Comparison of ENCODE assay signal across 30 mouse cellular contexts in genomic region chr10:7174480-7174879, GRCm38 (mm10). TPM values are rescaled to one million over a fixed set of nuclear protein-coding genes. Genes with fewer than 3 reads are reported as not detected.
DNase-seq lines count a peak whose midpoint lies in the region; ATAC-seq and TF ChIP-seq lines count a peak whose summit lies in the region.
"Had no signal": no experiment of that assay in that cellular context is flagged by ENCODE, and none has a peak within 500 bp of the region (broad histone marks: within the 10 kb centered on the region; RNA-seq: fewer than 3 reads in every experiment).

No protein-coding gene starts in this region.

- DNase-seq in heart, adult 11 months = no peak
- peak; percentile 23 for DNase-seq in lung, embryonic 14.5 days
- DNase-seq in lung, adult 2 months = no peak
- DNase-seq in brain, adult 2 months (ENCODE audit: low read depth, low spot score) = peak; percentile 38
- peak; percentile 27 for DNase-seq in lung, postnatal 10 days
- no peak for DNase-seq in T-cell, adult 2 months (ENCODE audit: low spot score)
- DNase-seq: adrenal gland, postnatal 25 days; cerebellum, adult 18-20 months; cerebellum, postnatal 14 days; forebrain, postnatal 0 days; gastrocnemius, postnatal 10 days; kidney, adult 11 months; kidney, postnatal 36 days; left cerebral cortex, postnatal 4 days; liver, postnatal 0 days; right cerebral cortex, adult 18-20 months; spleen, adult 18-20 months had no signal

- TF ChIP-seq POLR2A in lung, adult 2 months (IDR thresholded peaks at IDR 0.05; ENCODE audit: borderline replicate concordance, extremely low read depth, low read depth, low read length) = no peak

- H3K4me3 ChIP-seq in heart, embryonic 15.5 days = no peak overlapping the region
- H3K4me3 ChIP-seq in lung, embryonic 14.5 days (ENCODE audit: low read depth, low read length) = no peak overlapping the region
- no peak overlapping the region for H3K4me3 ChIP-seq in lung, adult 2 months (replicated peaks; ENCODE audit: extremely low read depth, low read depth, low read length)
- H3K4me3 ChIP-seq: embryonic facial prominence, embryonic 10.5 days; embryonic facial prominence, embryonic 15.5 days; forebrain, embryonic 12.5 days; hindbrain, embryonic 13.5 days; layer of hippocampus, adult 2 months; liver, embryonic 12.5 days; midbrain, embryonic 10.5 days; myocyte; neural tube, embryonic 12.5 days had no signal

- H3K4me1 ChIP-seq in heart, embryonic 15.5 days (replicated peaks) = no peaks in the 10 kb centered on the region; the same call in 1 of the 2 replicates
- H3K4me1 ChIP-seq in lung, embryonic 14.5 days (ENCODE audit: insufficient read depth) = no peaks in the 10 kb centered on the region
- peaks cover 7% of the 10 kb centered on the region; the same call in 1 of the 2 replicates for H3K4me1 ChIP-seq in lung, adult 2 months (ENCODE audit: control insufficient read depth, insufficient read depth, low read length)
- H3K4me1 ChIP-seq: forebrain, embryonic 12.5 days; hindbrain, embryonic 13.5 days; neural tube, embryonic 12.5 days had no signal

- no peak overlapping the region for H3K9ac ChIP-seq in heart, embryonic 15.5 days
- H3K9ac ChIP-seq in lung, embryonic 14.5 days = no peak overlapping the region
- H3K9ac ChIP-seq: embryonic facial prominence, embryonic 15.5 days; forebrain, embryonic 12.5 days; forebrain, postnatal 0 days; hindbrain, embryonic 13.5 days; liver, embryonic 12.5 days; liver, postnatal 0 days; neural tube, embryonic 12.5 days had no signal

- H3K27me3 ChIP-seq in heart, embryonic 15.5 days = no peaks in the 10 kb centered on the region
- no peaks in the 10 kb centered on the region for H3K27me3 ChIP-seq in lung, embryonic 14.5 days (ENCODE audit: insufficient read depth, low read length)
- H3K27me3 ChIP-seq: embryonic facial prominence, embryonic 15.5 days; forebrain, embryonic 12.5 days; hindbrain, embryonic 13.5 days; liver, embryonic 12.5 days; neural tube, embryonic 12.5 days; Patski had no signal

- WGBS in heart, embryonic 15.5 days = 24% methylated on average over 2 of the region's 2 CpGs
- 30% methylated on average over 2 of the region's 2 CpGs for WGBS in lung, embryonic 14.5 days
- WGBS in lung, adult 2 months = 26% methylated on average over 2 of the region's 2 CpGs

- no peak overlapping the region for H3K4me2 ChIP-seq in heart, embryonic 15.5 days
- H3K4me2 ChIP-seq in lung, embryonic 14.5 days = no peak overlapping the region
- H3K4me2 ChIP-seq: embryonic facial prominence, embryonic 15.5 days; forebrain, embryonic 12.5 days; heart, embryonic 11.5 days; hindbrain, embryonic 13.5 days; liver, embryonic 12.5 days; neural tube, embryonic 12.5 days had no signal

- TF ChIP-seq CTCF in lung, embryonic 14.5 days (IDR thresholded peaks at IDR 0.05; ENCODE audit: low read depth) = no peak
- TF ChIP-seq CTCF in lung, adult 2 months (IDR thresholded peaks at IDR 0.05; ENCODE audit: insufficient read depth, low read length) = no peak

- no peaks in the 10 kb centered on the region for H3K36me3 ChIP-seq in heart, embryonic 15.5 days
- H3K36me3 ChIP-seq in lung, embryonic 14.5 days (ENCODE audit: insufficient read depth) = no peaks in the 10 kb centered on the region
- H3K36me3 ChIP-seq: embryonic facial prominence, embryonic 15.5 days; forebrain, embryonic 12.5 days; hindbrain, embryonic 13.5 days; neural tube, embryonic 12.5 days had no signal

- H3K9me3 ChIP-seq in heart, embryonic 15.5 days (replicated peaks) = no peaks in the 10 kb centered on the region
- no peaks in the 10 kb centered on the region for H3K9me3 ChIP-seq in lung, embryonic 14.5 days (ENCODE audit: low read depth, low read length)
- H3K9me3 ChIP-seq: embryonic facial prominence, embryonic 10.5 days; embryonic facial prominence, embryonic 15.5 days; forebrain, embryonic 12.5 days; hindbrain, embryonic 13.5 days; liver, embryonic 12.5 days; midbrain, embryonic 10.5 days; neural tube, embryonic 12.5 days had no signal

- H3K27ac ChIP-seq in heart, embryonic 15.5 days = 0 out of 2 replicates have a peak overlapping the region, but pooled peaks have one; percentile 5
- H3K27ac ChIP-seq in lung, embryonic 14.5 days (ENCODE audit: low read depth) = no peak overlapping the region
- H3K27ac ChIP-seq: embryonic facial prominence, embryonic 10.5 days; embryonic facial prominence, embryonic 15.5 days; forebrain, embryonic 12.5 days; hindbrain, embryonic 13.5 days; layer of hippocampus, adult 2 months; liver, embryonic 12.5 days; midbrain, embryonic 10.5 days; neural tube, embryonic 12.5 days had no signal

- ATAC-seq in heart, embryonic 15.5 days (replicated peaks; ENCODE audit: insufficient number of reproducible peaks, insufficient read depth, low FRiP score, low read depth) = no peak
- no peak for ATAC-seq in lung, embryonic 14.5 days (ENCODE audit: insufficient read depth)
- ATAC-seq: forebrain, postnatal 0 days; liver, embryonic 12.5 days; liver, postnatal 0 days; midbrain, embryonic 16.5 days; Patski had no signal

RNA-seq across cellular contexts. Expression of gene Cnksr3, which starts 37.6 kb away (rescaled TPM):
- 7.1 and 9.0 TPM in 2 replicates for polyA plus RNA-seq in heart, embryonic 15.5 days (2015; fragmentation: Nextera tagmentation; extraction: Ambion mirVana)
- 9.4 and 11.4 TPM in 2 replicates for polyA plus RNA-seq in lung, embryonic 14.5 days (2014; fragmentation: Nextera tagmentation; extraction: Ambion mirVana)
- 9.7 and 10.1 TPM in 2 replicates for polyA plus RNA-seq in lung, adult 2 months (2012; rRNA removed)

Comparison
In these comparisons a context has a peak if more than half of its experiments do, and no peak if none do; other contexts are left out.
1. DNase-seq: peak in lung, embryonic 14.5 days (single experiment), brain, adult 2 months (single experiment) and lung, postnatal 10 days (single experiment); none in heart, adult 11 months (single experiment), lung, adult 2 months (single experiment) and T-cell, adult 2 months (single experiment).